9 mouse cellular contexts compared by ENCODE assay signal in the genomic region with DNA sequence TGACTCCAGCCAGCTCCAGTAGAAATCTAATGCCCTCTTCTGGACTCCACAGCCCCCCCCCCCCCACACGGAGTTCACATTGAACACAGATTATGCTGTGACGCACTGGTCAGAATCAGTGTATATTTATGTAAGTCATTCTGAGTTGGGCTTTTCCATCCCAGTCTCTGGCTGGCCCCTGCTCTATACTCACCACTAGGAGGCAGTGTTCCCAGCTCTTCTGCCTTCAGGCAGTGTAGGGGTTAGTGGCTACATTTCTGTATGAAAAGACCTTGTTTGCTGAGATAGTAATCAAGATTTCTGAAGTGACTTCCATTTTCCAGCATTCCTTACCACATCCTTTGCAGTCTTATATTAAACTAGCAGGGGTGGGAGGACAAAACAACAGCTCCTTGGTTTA.
A peak's percentile ranks its signal among the peaks of the same experiment; 100 is the strongest.
DNase-seq lines count a peak whose midpoint lies in the region.
"Had no signal": no experiment of that assay in that cellular context is flagged by ENCODE, and none has a peak within 500 bp of the region (broad histone marks: within the 10 kb centered on the region; RNA-seq: fewer than 3 reads in every experiment).

No protein-coding gene starts in this region.

- peak; percentile 43 for DNase-seq in adrenal gland, postnatal 14 days
- no peak for DNase-seq in adrenal gland, adult 18-20 months (ENCODE audit: low spot score in 2 of 2)
- DNase-seq in lung, postnatal 10 days: peak; percentile 3
- DNase-seq in lung, postnatal 4 days: no peak
- DNase-seq in embryo, embryonic 10.5 days (ENCODE audit: low spot score): peak; percentile 37
- peak; percentile 19 for DNase-seq in thymus, postnatal 25 days
- no peak for DNase-seq in ovary, postnatal 36 days (ENCODE audit: low spot score)
- DNase-seq in gastrocnemius, postnatal 14 days: no peak
- DNase-seq: cerebellum, adult 18-20 months had no signal

- intact Hi-C loops in gastrocnemius, postnatal 14 days (cut with DNase I; ENCODE audit: low total_unique reads): no loop called here

Comparison
In these comparisons a context has a peak if more than half of its experiments do, and no peak if none do; other contexts are left out.
1. DNase-seq: peak in adrenal gland, postnatal 14 days (single experiment), lung, postnatal 10 days (single experiment), embryo, embryonic 10.5 days (single experiment) and thymus, postnatal 25 days (single experiment); none in adrenal gland, adult 18-20 months (0 of 2), lung, postnatal 4 days (0 of 2), ovary, postnatal 36 days (single experiment) and gastrocnemius, postnatal 14 days (single experiment).